Mouse (Mus musculus): Measurements from ENCODE around the gene Rbm20. TPM values are rescaled to one million over a fixed set of nuclear protein-coding genes. Genes with fewer than 3 reads are reported as not detected.

The Rbm20 gene
- polyA plus RNA-seq, 1 experiment from 2014 or later, result 3.6 TPM

- Histone ChIP-seq H3K9ac (ENCODE audit: low read depth, low read length) (no peak overlapping the region), H3K4me1 (ENCODE audit: control insufficient read depth, insufficient read depth, low read length) (no peaks in the 10 kb centered on the region), H3K27ac (ENCODE audit: low read depth, low read length) (no peak overlapping the region), H3K9me3 (ENCODE audit: control insufficient read depth, low read length) (no peaks in the 10 kb centered on the region), H3K4me3 (ENCODE audit: low read length) (no peak overlapping the region), H3K27me3 (ENCODE audit: control insufficient read depth, insufficient read depth, low read length) (no peaks in the 10 kb centered on the region), H3K36me3 (ENCODE audit: control insufficient read depth, insufficient read depth, low read length) (no peaks in the 10 kb centered on the region), H3K4me2 (replicated peaks; ENCODE audit: low read depth, low read length) (no peak overlapping the region)
- 76% methylated on average over 6 of the region's 6 CpGs for WGBS
- ATAC-seq (ENCODE audit: low FRiP score, low TSS enrichment), result no peak
Observed at GRCm38 (mm10) chr19:53738701-53739131, 61.6 kb downstream of the Rbm20 start.

GRCm38 (mm10) chr19:53739570-53740266, 62.6 kb downstream of the Rbm20 start:
- H3K27ac ChIP-seq (ENCODE audit: low read depth, low read length), result no peak overlapping the region
- 77% methylated on average over 8 of the region's 8 CpGs for WGBS
- ATAC-seq (ENCODE audit: low FRiP score, low TSS enrichment), result no peak
- no peak overlapping the region for H3K4me3 ChIP-seq (ENCODE audit: low read length)
- no peak overlapping the region for H3K4me2 ChIP-seq (replicated peaks; ENCODE audit: low read depth, low read length)
- H3K27me3 ChIP-seq (ENCODE audit: control insufficient read depth, insufficient read depth, low read length), result no peaks in the 10 kb centered on the region
- H3K36me3 ChIP-seq (ENCODE audit: control insufficient read depth, insufficient read depth, low read length), result no peaks in the 10 kb centered on the region
- H3K9ac ChIP-seq (ENCODE audit: low read depth, low read length), result no peak overlapping the region
- no peaks in the 10 kb centered on the region for H3K9me3 ChIP-seq (ENCODE audit: control insufficient read depth, low read length)
- no peaks in the 10 kb centered on the region for H3K4me1 ChIP-seq (ENCODE audit: control insufficient read depth, insufficient read depth, low read length)

- H3K4me3 ChIP-seq (ENCODE audit: low read length), result no peak overlapping the region
- H3K27me3 ChIP-seq (ENCODE audit: control insufficient read depth, insufficient read depth, low read length), result no peaks in the 10 kb centered on the region
- H3K27ac ChIP-seq (ENCODE audit: low read depth, low read length), result no peak overlapping the region
- ATAC-seq (ENCODE audit: low FRiP score, low TSS enrichment), result no peak
- H3K9me3 ChIP-seq (ENCODE audit: control insufficient read depth, low read length), result no peaks in the 10 kb centered on the region
- H3K9ac ChIP-seq (ENCODE audit: low read depth, low read length), result no peak overlapping the region
- no peaks in the 10 kb centered on the region for H3K36me3 ChIP-seq (ENCODE audit: control insufficient read depth, insufficient read depth, low read length)
- WGBS, result 80% methylated on average over 1 of the region's 1 CpGs
- peaks cover under 1% of the 10 kb centered on the region; the same call in 1 of the 2 replicates for H3K4me1 ChIP-seq (ENCODE audit: control insufficient read depth, insufficient read depth, low read length)
- H3K4me2 ChIP-seq (replicated peaks; ENCODE audit: low read depth, low read length), result no peak overlapping the region
Observed at GRCm38 (mm10) chr19:53740750-53741380, 63.8 kb downstream of the Rbm20 start.

- H3K4me1 ChIP-seq (ENCODE audit: control insufficient read depth, insufficient read depth, low read length), result peaks cover 4% of the 10 kb centered on the region; the same call in 1 of the 2 replicates
- no peak overlapping the region for H3K9ac ChIP-seq (ENCODE audit: low read depth, low read length)
- H3K36me3 ChIP-seq (ENCODE audit: control insufficient read depth, insufficient read depth, low read length), result no peaks in the 10 kb centered on the region
- H3K27ac ChIP-seq (ENCODE audit: low read depth, low read length), result no peak overlapping the region
- H3K9me3 ChIP-seq (ENCODE audit: control insufficient read depth, low read length), result no peaks in the 10 kb centered on the region
- H3K4me3 ChIP-seq (ENCODE audit: low read length), result no peak overlapping the region
- no peak overlapping the region for H3K4me2 ChIP-seq (replicated peaks; ENCODE audit: low read depth, low read length)
- ATAC-seq (ENCODE audit: low FRiP score, low TSS enrichment), result no peak
- H3K27me3 ChIP-seq (ENCODE audit: control insufficient read depth, insufficient read depth, low read length), result no peaks in the 10 kb centered on the region
- WGBS, result 73% methylated on average over 3 of the region's 3 CpGs
Observed at GRCm38 (mm10) chr19:53741902-53742301, 64.8 kb downstream of the Rbm20 start.

- H3K27me3 ChIP-seq (ENCODE audit: control insufficient read depth, insufficient read depth, low read length), result no peaks in the 10 kb centered on the region
- no peak overlapping the region for H3K27ac ChIP-seq (ENCODE audit: low read depth, low read length)
- H3K36me3 ChIP-seq (ENCODE audit: control insufficient read depth, insufficient read depth, low read length), result no peaks in the 10 kb centered on the region
- peaks cover 4% of the 10 kb centered on the region; the same call in 1 of the 2 replicates for H3K4me1 ChIP-seq (ENCODE audit: control insufficient read depth, insufficient read depth, low read length)
- peaks cover 2% of the 10 kb centered on the region; the same call in 1 of the 2 replicates for H3K9me3 ChIP-seq (ENCODE audit: control insufficient read depth, low read length)
- no peak for ATAC-seq (ENCODE audit: low FRiP score, low TSS enrichment)
- H3K4me2 ChIP-seq (replicated peaks; ENCODE audit: low read depth, low read length), result no peak overlapping the region
- H3K4me3 ChIP-seq (ENCODE audit: low read length), result no peak overlapping the region
- H3K9ac ChIP-seq (ENCODE audit: low read depth, low read length), result no peak overlapping the region
- 90% methylated on average over 3 of the region's 3 CpGs for WGBS
Observed at GRCm38 (mm10) chr19:53745354-53745753, 68.2 kb downstream of the Rbm20 start.

GRCm38 (mm10) chr19:53746116-53746515, 69.0 kb downstream of the Rbm20 start:
- Histone ChIP-seq H3K4me2 (replicated peaks; ENCODE audit: low read depth, low read length) (no peak overlapping the region), H3K9me3 (ENCODE audit: control insufficient read depth, low read length) (peaks cover 2% of the 10 kb centered on the region; the same call in 1 of the 2 replicates), H3K4me1 (ENCODE audit: control insufficient read depth, insufficient read depth, low read length) (peaks cover 4% of the 10 kb centered on the region; the same call in 1 of the 2 replicates), H3K27ac (ENCODE audit: low read depth, low read length) (no peak overlapping the region), H3K27me3 (ENCODE audit: control insufficient read depth, insufficient read depth, low read length) (no peaks in the 10 kb centered on the region), H3K36me3 (ENCODE audit: control insufficient read depth, insufficient read depth, low read length) (no peaks in the 10 kb centered on the region), H3K4me3 (ENCODE audit: low read length) (no peak overlapping the region), H3K9ac (ENCODE audit: low read depth, low read length) (no peak overlapping the region)
- ATAC-seq (ENCODE audit: low FRiP score, low TSS enrichment), result peak; percentile 73
- WGBS, result 40% methylated on average over 9 of the region's 9 CpGs

GRCm38 (mm10) chr19:53748236-53748775, 71.2 kb downstream of the Rbm20 start:
- Histone ChIP-seq H3K27me3 (ENCODE audit: control insufficient read depth, insufficient read depth, low read length) (no peaks in the 10 kb centered on the region), H3K9me3 (ENCODE audit: control insufficient read depth, low read length) (peaks cover 2% of the 10 kb centered on the region; the same call in 1 of the 2 replicates), H3K27ac (ENCODE audit: low read depth, low read length) (no peak overlapping the region), H3K36me3 (ENCODE audit: control insufficient read depth, insufficient read depth, low read length) (no peaks in the 10 kb centered on the region), H3K4me3 (ENCODE audit: low read length) (no peak overlapping the region), H3K4me1 (ENCODE audit: control insufficient read depth, insufficient read depth, low read length) (peaks cover 4% of the 10 kb centered on the region; the same call in 1 of the 2 replicates), H3K9ac (ENCODE audit: low read depth, low read length) (no peak overlapping the region), H3K4me2 (replicated peaks; ENCODE audit: low read depth, low read length) (no peak overlapping the region)
- WGBS, result 66% methylated on average over 13 of the region's 13 CpGs
- ATAC-seq (ENCODE audit: low FRiP score, low TSS enrichment), result no peak

- H3K9ac ChIP-seq (ENCODE audit: low read depth, low read length), result no peak overlapping the region
- H3K36me3 ChIP-seq (ENCODE audit: control insufficient read depth, insufficient read depth, low read length), result no peaks in the 10 kb centered on the region
- H3K4me1 ChIP-seq (ENCODE audit: control insufficient read depth, insufficient read depth, low read length), result peaks cover 6% of the 10 kb centered on the region
- no peak overlapping the region for H3K4me3 ChIP-seq (ENCODE audit: low read length)
- H3K9me3 ChIP-seq (ENCODE audit: control insufficient read depth, low read length), result peaks cover 2% of the 10 kb centered on the region; the same call in 1 of the 2 replicates
- WGBS, result 95% methylated on average over 8 of the region's 8 CpGs
- no peaks in the 10 kb centered on the region for H3K27me3 ChIP-seq (ENCODE audit: control insufficient read depth, insufficient read depth, low read length)
- H3K27ac ChIP-seq (ENCODE audit: low read depth, low read length), result no peak overlapping the region
- no peak overlapping the region for H3K4me2 ChIP-seq (replicated peaks; ENCODE audit: low read depth, low read length)
- no peak for ATAC-seq (ENCODE audit: low FRiP score, low TSS enrichment)
Observed at GRCm38 (mm10) chr19:53749326-53749725, 72.2 kb downstream of the Rbm20 start.

Data from kidney, embryonic 14.5 days (tissue).